Mouse (Mus musculus): ENCODE results near the gene Wdr82. TPM values are rescaled to one million over a fixed set of nuclear protein-coding genes. Genes with fewer than 3 reads are reported as not detected.
A peak's percentile ranks its signal among the peaks of the same experiment; 100 is the strongest.

Gene Wdr82
- polyA plus RNA-seq, 1 experiment from 2014 or later = 38.1 TPM

- ATAC-seq (ENCODE audit: low FRiP score) = peak; percentile 88
- H3K4me3 ChIP-seq (replicated peaks) = peak within 1 kb of the TSS; percentile 63
- 0 out of 2 replicates have a peak, but pooled peaks cover 5% of the 10 kb centered on the region for H3K27me3 ChIP-seq
- H3K9ac ChIP-seq = peak within 1 kb of the TSS; percentile 75
- peak within 1 kb of the TSS; percentile 69 for H3K4me2 ChIP-seq
- H3K27ac ChIP-seq = peak within 1 kb of the TSS; percentile 64
- no peaks in the 10 kb centered on the region for H3K36me3 ChIP-seq (replicated peaks)
- no peaks in the 10 kb centered on the region for H3K9me3 ChIP-seq
- H3K4me1 ChIP-seq = peaks cover 49% of the 10 kb centered on the region
- 2% methylated on average over 61 of the region's 61 CpGs for WGBS
Measured at GRCm38 (mm10) chr9:106202819-106203636, 32.3 kb downstream of the Wdr82 start, which contains the start of gene Twf2. Gene Twf2 (plus strand): TSS chr9:106203108.

GRCm38 (mm10) chr9:106203990-106204851, 33.5 kb downstream of the Wdr82 start:
- H3K27ac ChIP-seq = no peak overlapping the region
- H3K4me1 ChIP-seq = peaks cover 38% of the 10 kb centered on the region
- no peaks in the 10 kb centered on the region; the same call in 1 of the 2 replicates for H3K36me3 ChIP-seq (replicated peaks)
- ATAC-seq (ENCODE audit: low FRiP score) = no peak
- H3K9me3 ChIP-seq = no peaks in the 10 kb centered on the region
- 0 out of 2 replicates have a peak, but pooled peaks cover 5% of the 10 kb centered on the region for H3K27me3 ChIP-seq
- 87% methylated on average over 7 of the region's 7 CpGs for WGBS
- peak overlapping the region; percentile 69 for H3K4me2 ChIP-seq
- H3K4me3 ChIP-seq (replicated peaks) = peak overlapping the region; percentile 63; the same call in 1 of the 2 replicates
- H3K9ac ChIP-seq = 0 out of 2 replicates have a peak overlapping the region, but pooled peaks have one; percentile 75

- no peak overlapping the region for H3K4me3 ChIP-seq (replicated peaks)
- no peak overlapping the region for H3K9ac ChIP-seq
- no peaks in the 10 kb centered on the region; the same call in 1 of the 2 replicates for H3K36me3 ChIP-seq (replicated peaks)
- H3K4me1 ChIP-seq = peaks cover 32% of the 10 kb centered on the region
- 0 out of 2 replicates have a peak, but pooled peaks cover 5% of the 10 kb centered on the region for H3K27me3 ChIP-seq
- 80% methylated on average over 7 of the region's 7 CpGs for WGBS
- H3K4me2 ChIP-seq = no peak overlapping the region
- no peak for ATAC-seq (ENCODE audit: low FRiP score)
- H3K27ac ChIP-seq = no peak overlapping the region
- no peaks in the 10 kb centered on the region for H3K9me3 ChIP-seq
Measured at GRCm38 (mm10) chr9:106205713-106206290, 35.1 kb downstream of the Wdr82 start.

GRCm38 (mm10) chr9:106206515-106206914, 35.8 kb downstream of the Wdr82 start:
- Histone ChIP-seq H3K4me2 (no peak overlapping the region), H3K36me3 (replicated peaks) (no peaks in the 10 kb centered on the region; the same call in 1 of the 2 replicates), H3K9me3 (no peaks in the 10 kb centered on the region), H3K4me1 (peaks cover 39% of the 10 kb centered on the region), H3K4me3 (replicated peaks) (no peak overlapping the region), H3K27ac (no peak overlapping the region), H3K9ac (no peak overlapping the region), H3K27me3 (0 out of 2 replicates have a peak, but pooled peaks cover 4% of the 10 kb centered on the region)
- ATAC-seq (ENCODE audit: low FRiP score) = no peak
- 90% methylated on average over 2 of the region's 2 CpGs for WGBS

- Histone ChIP-seq H3K27me3 (no peaks in the 10 kb centered on the region), H3K27ac (no peak overlapping the region), H3K36me3 (replicated peaks) (peaks cover 7% of the 10 kb centered on the region), H3K4me1 (peaks cover 43% of the 10 kb centered on the region), H3K9ac (peak overlapping the region; percentile 25; the same call in 1 of the 2 replicates), H3K4me2 (no peak overlapping the region), H3K9me3 (no peaks in the 10 kb centered on the region), H3K4me3 (replicated peaks) (no peak overlapping the region)
- no peak for ATAC-seq (ENCODE audit: low FRiP score)
- WGBS = 83% methylated on average over 5 of the region's 5 CpGs
Measured at GRCm38 (mm10) chr9:106208181-106208580, 37.5 kb downstream of the Wdr82 start.

- no peak for ATAC-seq (ENCODE audit: low FRiP score)
- Histone ChIP-seq H3K27me3 (no peaks in the 10 kb centered on the region), H3K27ac (no peak overlapping the region), H3K9me3 (no peaks in the 10 kb centered on the region), H3K4me3 (replicated peaks) (no peak overlapping the region), H3K4me2 (no peak overlapping the region), H3K9ac (no peak overlapping the region), H3K4me1 (peaks cover 26% of the 10 kb centered on the region), H3K36me3 (replicated peaks) (peaks cover 23% of the 10 kb centered on the region)
- WGBS = 95% methylated on average over 4 of the region's 4 CpGs
Measured at GRCm38 (mm10) chr9:106209954-106210353, 39.2 kb downstream of the Wdr82 start.

- Histone ChIP-seq H3K4me3 (replicated peaks) (peak overlapping the region; percentile 31), H3K4me2 (peak overlapping the region; percentile 57), H3K4me1 (peaks cover 20% of the 10 kb centered on the region), H3K27me3 (no peaks in the 10 kb centered on the region), H3K36me3 (replicated peaks) (peaks cover 25% of the 10 kb centered on the region), H3K27ac (peak overlapping the region; percentile 74), H3K9me3 (no peaks in the 10 kb centered on the region), H3K9ac (peak overlapping the region; percentile 17; the same call in 1 of the 2 replicates)
- ATAC-seq (ENCODE audit: low FRiP score) = 0 out of 2 replicates have a peak, but pooled peaks have one; percentile 15
- WGBS = 25% methylated on average over 9 of the region's 9 CpGs
Measured at GRCm38 (mm10) chr9:106210853-106211609, 40.3 kb downstream of the Wdr82 start.

GRCm38 (mm10) chr9:106211680-106212593, 41.2 kb downstream of the Wdr82 start:
- ATAC-seq (ENCODE audit: low FRiP score) = peak; percentile 83
- H3K4me1 ChIP-seq = peaks cover 15% of the 10 kb centered on the region
- 16% methylated on average over 37 of the region's 37 CpGs for WGBS
- H3K9me3 ChIP-seq = no peaks in the 10 kb centered on the region
- H3K27ac ChIP-seq = peak overlapping the region; percentile 74
- H3K4me2 ChIP-seq = peak overlapping the region; percentile 57
- no peaks in the 10 kb centered on the region for H3K27me3 ChIP-seq
- peaks cover 25% of the 10 kb centered on the region for H3K36me3 ChIP-seq (replicated peaks)
- H3K9ac ChIP-seq = peak overlapping the region; percentile 60
- H3K4me3 ChIP-seq (replicated peaks) = peak overlapping the region; percentile 31

GRCm38 (mm10) chr9:106212594-106212981, 41.9 kb downstream of the Wdr82 start:
- no peaks in the 10 kb centered on the region for H3K27me3 ChIP-seq
- 93% methylated on average over 12 of the region's 12 CpGs for WGBS
- ATAC-seq (ENCODE audit: low FRiP score) = no peak
- peaks cover 25% of the 10 kb centered on the region for H3K36me3 ChIP-seq (replicated peaks)
- H3K4me3 ChIP-seq (replicated peaks) = no peak overlapping the region
- peaks cover 15% of the 10 kb centered on the region for H3K4me1 ChIP-seq
- H3K4me2 ChIP-seq = no peak overlapping the region
- no peak overlapping the region for H3K27ac ChIP-seq
- no peaks in the 10 kb centered on the region for H3K9me3 ChIP-seq
- no peak overlapping the region for H3K9ac ChIP-seq

- Histone ChIP-seq H3K9me3 (no peaks in the 10 kb centered on the region), H3K36me3 (replicated peaks) (peaks cover 25% of the 10 kb centered on the region), H3K4me2 (no peak overlapping the region), H3K4me1 (peaks cover 15% of the 10 kb centered on the region), H3K9ac (no peak overlapping the region), H3K27me3 (no peaks in the 10 kb centered on the region), H3K27ac (no peak overlapping the region), H3K4me3 (replicated peaks) (no peak overlapping the region)
- WGBS = 84% methylated on average over 6 of the region's 6 CpGs
- ATAC-seq (ENCODE audit: low FRiP score) = no peak
Measured at GRCm38 (mm10) chr9:106215341-106216125, 44.8 kb downstream of the Wdr82 start.

All from forebrain, embryonic 12.5 days (tissue).